Mouse (Mus musculus): ENCODE data around the gene Erg28. TPM values are rescaled to one million over a fixed set of nuclear protein-coding genes. Genes with fewer than 3 reads are reported as not detected.

Gene Erg28
- polyA plus RNA-seq, 1 experiment from 2014 or later, result 112 TPM

- Histone ChIP-seq H3K36me3 (ENCODE audit: control insufficient read depth, insufficient read depth, low read length) (peaks cover 8% of the 10 kb centered on the region; the same call in 1 of the 2 replicates), H3K27ac (ENCODE audit: low read length) (no peak overlapping the region), H3K4me2 (replicated peaks; ENCODE audit: low read depth, low read length) (no peak overlapping the region), H3K4me3 (ENCODE audit: low read depth, low read length) (no peak overlapping the region), H3K9me3 (ENCODE audit: control insufficient read depth, low read depth, low read length) (no peaks in the 10 kb centered on the region), H3K27me3 (ENCODE audit: control insufficient read depth, insufficient read depth, low read length) (no peaks in the 10 kb centered on the region), H3K9ac (replicated peaks; ENCODE audit: low read depth, low read length) (no peak overlapping the region), H3K4me1 (ENCODE audit: control insufficient read depth, insufficient read depth, low read length) (no peaks in the 10 kb centered on the region)
- WGBS, result 86% methylated on average over 3 of the region's 3 CpGs
- ATAC-seq (ENCODE audit: insufficient number of reproducible peaks, insufficient read depth, low FRiP score, low read depth), result no peak
These were observed 6.3 kb upstream of the Erg28 start for GRCm38 (mm10) chr12:85830691-85831090.

GRCm38 (mm10) chr12:85829866-85830265 lies 5.5 kb upstream of the Erg28 start:
- 89% methylated on average over 3 of the region's 3 CpGs for WGBS
- Histone ChIP-seq H3K4me1 (ENCODE audit: control insufficient read depth, insufficient read depth, low read length) (no peaks in the 10 kb centered on the region), H3K27me3 (ENCODE audit: control insufficient read depth, insufficient read depth, low read length) (no peaks in the 10 kb centered on the region), H3K9me3 (ENCODE audit: control insufficient read depth, low read depth, low read length) (no peaks in the 10 kb centered on the region), H3K4me3 (ENCODE audit: low read depth, low read length) (no peak overlapping the region), H3K27ac (ENCODE audit: low read length) (no peak overlapping the region), H3K9ac (replicated peaks; ENCODE audit: low read depth, low read length) (no peak overlapping the region), H3K36me3 (ENCODE audit: control insufficient read depth, insufficient read depth, low read length) (peaks cover 8% of the 10 kb centered on the region; the same call in 1 of the 2 replicates), H3K4me2 (replicated peaks; ENCODE audit: low read depth, low read length) (no peak overlapping the region)
- ATAC-seq (ENCODE audit: insufficient number of reproducible peaks, insufficient read depth, low FRiP score, low read depth), result no peak

GRCm38 (mm10) chr12:85828856-85829255 lies 4.5 kb upstream of the Erg28 start:
- no peaks in the 10 kb centered on the region for H3K9me3 ChIP-seq (ENCODE audit: control insufficient read depth, low read depth, low read length)
- H3K27me3 ChIP-seq (ENCODE audit: control insufficient read depth, insufficient read depth, low read length), result no peaks in the 10 kb centered on the region
- no peak for ATAC-seq (ENCODE audit: insufficient number of reproducible peaks, insufficient read depth, low FRiP score, low read depth)
- H3K4me2 ChIP-seq (replicated peaks; ENCODE audit: low read depth, low read length), result no peak overlapping the region
- no peak overlapping the region for H3K9ac ChIP-seq (replicated peaks; ENCODE audit: low read depth, low read length)
- H3K4me1 ChIP-seq (ENCODE audit: control insufficient read depth, insufficient read depth, low read length), result no peaks in the 10 kb centered on the region
- no peak overlapping the region for H3K4me3 ChIP-seq (ENCODE audit: low read depth, low read length)
- H3K27ac ChIP-seq (ENCODE audit: low read length), result no peak overlapping the region
- WGBS, result 96% methylated on average over 3 of the region's 3 CpGs
- H3K36me3 ChIP-seq (ENCODE audit: control insufficient read depth, insufficient read depth, low read length), result peaks cover 8% of the 10 kb centered on the region; the same call in 1 of the 2 replicates

GRCm38 (mm10) chr12:85825822-85826221 lies 1.5 kb upstream of the Erg28 start:
- Histone ChIP-seq H3K36me3 (ENCODE audit: control insufficient read depth, insufficient read depth, low read length) (peaks cover 4% of the 10 kb centered on the region; the same call in 1 of the 2 replicates), H3K4me3 (ENCODE audit: low read depth, low read length) (peak overlapping the region; percentile 69; the same call in 1 of the 2 replicates), H3K4me2 (replicated peaks; ENCODE audit: low read depth, low read length) (no peak overlapping the region), H3K9ac (replicated peaks; ENCODE audit: low read depth, low read length) (no peak overlapping the region), H3K9me3 (ENCODE audit: control insufficient read depth, low read depth, low read length) (no peaks in the 10 kb centered on the region), H3K4me1 (ENCODE audit: control insufficient read depth, insufficient read depth, low read length) (no peaks in the 10 kb centered on the region), H3K27me3 (ENCODE audit: control insufficient read depth, insufficient read depth, low read length) (no peaks in the 10 kb centered on the region), H3K27ac (ENCODE audit: low read length) (no peak overlapping the region)
- ATAC-seq (ENCODE audit: insufficient number of reproducible peaks, insufficient read depth, low FRiP score, low read depth), result no peak
- 61% methylated on average over 2 of the region's 2 CpGs for WGBS

GRCm38 (mm10) chr12:85825361-85825760 lies 1.0 kb upstream of the Erg28 start:
- WGBS, result 11% methylated on average over 8 of the region's 8 CpGs
- Histone ChIP-seq H3K9me3 (ENCODE audit: control insufficient read depth, low read depth, low read length) (no peaks in the 10 kb centered on the region), H3K9ac (replicated peaks; ENCODE audit: low read depth, low read length) (peak overlapping the region; percentile 56), H3K4me3 (ENCODE audit: low read depth, low read length) (peak overlapping the region; percentile 69), H3K4me1 (ENCODE audit: control insufficient read depth, insufficient read depth, low read length) (no peaks in the 10 kb centered on the region), H3K27ac (ENCODE audit: low read length) (peak overlapping the region; percentile 91), H3K36me3 (ENCODE audit: control insufficient read depth, insufficient read depth, low read length) (peaks cover 4% of the 10 kb centered on the region; the same call in 1 of the 2 replicates), H3K4me2 (replicated peaks; ENCODE audit: low read depth, low read length) (peak overlapping the region; percentile 62), H3K27me3 (ENCODE audit: control insufficient read depth, insufficient read depth, low read length) (no peaks in the 10 kb centered on the region)
- ATAC-seq (ENCODE audit: insufficient number of reproducible peaks, insufficient read depth, low FRiP score, low read depth), result no peak

GRCm38 (mm10) chr12:85822051-85822450 lies 2.3 kb downstream of the Erg28 start:
- Histone ChIP-seq H3K27ac (ENCODE audit: low read length) (no peak overlapping the region), H3K9ac (replicated peaks; ENCODE audit: low read depth, low read length) (no peak overlapping the region), H3K36me3 (ENCODE audit: control insufficient read depth, insufficient read depth, low read length) (peaks cover 17% of the 10 kb centered on the region), H3K9me3 (ENCODE audit: control insufficient read depth, low read depth, low read length) (no peaks in the 10 kb centered on the region), H3K4me1 (ENCODE audit: control insufficient read depth, insufficient read depth, low read length) (no peaks in the 10 kb centered on the region), H3K4me3 (ENCODE audit: low read depth, low read length) (no peak overlapping the region), H3K27me3 (ENCODE audit: control insufficient read depth, insufficient read depth, low read length) (no peaks in the 10 kb centered on the region), H3K4me2 (replicated peaks; ENCODE audit: low read depth, low read length) (no peak overlapping the region)
- ATAC-seq (ENCODE audit: insufficient number of reproducible peaks, insufficient read depth, low FRiP score, low read depth), result no peak
- 76% methylated on average over 9 of the region's 9 CpGs for WGBS

- ATAC-seq (ENCODE audit: insufficient number of reproducible peaks, insufficient read depth, low FRiP score, low read depth), result no peak
- 0 out of 2 replicates have a peak, but pooled peaks cover 4% of the 10 kb centered on the region for H3K4me1 ChIP-seq (ENCODE audit: control insufficient read depth, insufficient read depth, low read length)
- no peaks in the 10 kb centered on the region for H3K27me3 ChIP-seq (ENCODE audit: control insufficient read depth, insufficient read depth, low read length)
- no peak overlapping the region for H3K4me2 ChIP-seq (replicated peaks; ENCODE audit: low read depth, low read length)
- H3K36me3 ChIP-seq (ENCODE audit: control insufficient read depth, insufficient read depth, low read length), result peaks cover 28% of the 10 kb centered on the region
- no peak overlapping the region for H3K9ac ChIP-seq (replicated peaks; ENCODE audit: low read depth, low read length)
- no peak overlapping the region for H3K27ac ChIP-seq (ENCODE audit: low read length)
- H3K9me3 ChIP-seq (ENCODE audit: control insufficient read depth, low read depth, low read length), result no peaks in the 10 kb centered on the region
- H3K4me3 ChIP-seq (ENCODE audit: low read depth, low read length), result no peak overlapping the region
- WGBS, result 42% methylated on average over 2 of the region's 2 CpGs
These were observed 10.8 kb downstream of the Erg28 start for GRCm38 (mm10) chr12:85813599-85813998.

GRCm38 (mm10) chr12:85811676-85812075 lies 12.7 kb downstream of the Erg28 start:
- H3K4me2 ChIP-seq (replicated peaks; ENCODE audit: low read depth, low read length), result no peak overlapping the region
- peaks cover 21% of the 10 kb centered on the region for H3K36me3 ChIP-seq (ENCODE audit: control insufficient read depth, insufficient read depth, low read length)
- WGBS, result 98% methylated on average over 4 of the region's 4 CpGs
- H3K9ac ChIP-seq (replicated peaks; ENCODE audit: low read depth, low read length), result no peak overlapping the region
- no peak overlapping the region for H3K4me3 ChIP-seq (ENCODE audit: low read depth, low read length)
- 0 out of 2 replicates have a peak, but pooled peaks cover 4% of the 10 kb centered on the region for H3K4me1 ChIP-seq (ENCODE audit: control insufficient read depth, insufficient read depth, low read length)
- H3K27ac ChIP-seq (ENCODE audit: low read length), result no peak overlapping the region
- ATAC-seq (ENCODE audit: insufficient number of reproducible peaks, insufficient read depth, low FRiP score, low read depth), result no peak
- H3K9me3 ChIP-seq (ENCODE audit: control insufficient read depth, low read depth, low read length), result no peaks in the 10 kb centered on the region
- no peaks in the 10 kb centered on the region for H3K27me3 ChIP-seq (ENCODE audit: control insufficient read depth, insufficient read depth, low read length)

- H3K4me1 ChIP-seq (ENCODE audit: control insufficient read depth, insufficient read depth, low read length), result 0 out of 2 replicates have a peak, but pooled peaks cover 4% of the 10 kb centered on the region
- no peak for ATAC-seq (ENCODE audit: insufficient number of reproducible peaks, insufficient read depth, low FRiP score, low read depth)
These were observed 13.4 kb downstream of the Erg28 start for GRCm38 (mm10) chr12:85810959-85811358.

More at GRCm38 (mm10) chr12:85810959-85811358, 13.4 kb downstream of the Erg28 start:
- no peaks in the 10 kb centered on the region for H3K27me3 ChIP-seq (ENCODE audit: control insufficient read depth, insufficient read depth, low read length)
- H3K36me3 ChIP-seq (ENCODE audit: control insufficient read depth, insufficient read depth, low read length), result peaks cover 19% of the 10 kb centered on the region
- no peak overlapping the region for H3K4me3 ChIP-seq (ENCODE audit: low read depth, low read length)
- H3K9ac ChIP-seq (replicated peaks; ENCODE audit: low read depth, low read length), result no peak overlapping the region
- no peaks in the 10 kb centered on the region for H3K9me3 ChIP-seq (ENCODE audit: control insufficient read depth, low read depth, low read length)
- H3K27ac ChIP-seq (ENCODE audit: low read length), result no peak overlapping the region
- H3K4me2 ChIP-seq (replicated peaks; ENCODE audit: low read depth, low read length), result no peak overlapping the region
